Mouse (Mus musculus) kidney, adult 10 weeks (tissue): ENCODE results near the gene Btn2a2. TPM values are rescaled to one million over a fixed set of nuclear protein-coding genes. Genes with fewer than 3 reads are reported as not detected.

Experiments
- polyA plus RNA-seq: library from polyadenylated mRNA; stranded (reverse); fragments of 350-450 nt; fragmentation: Illumina TruSeq; extraction: RNeasy Lipid Tissue Mini Kit (QIAGEN cat#74804); gene quantifications from one replicate; pipeline ENCODE4 v1.2.3, GENCODE M21; 2014; ENCODE audit warnings: low read depth, low replicate concordance

Btn2a2 gene
- not detected for polyA plus RNA-seq

DNA sequence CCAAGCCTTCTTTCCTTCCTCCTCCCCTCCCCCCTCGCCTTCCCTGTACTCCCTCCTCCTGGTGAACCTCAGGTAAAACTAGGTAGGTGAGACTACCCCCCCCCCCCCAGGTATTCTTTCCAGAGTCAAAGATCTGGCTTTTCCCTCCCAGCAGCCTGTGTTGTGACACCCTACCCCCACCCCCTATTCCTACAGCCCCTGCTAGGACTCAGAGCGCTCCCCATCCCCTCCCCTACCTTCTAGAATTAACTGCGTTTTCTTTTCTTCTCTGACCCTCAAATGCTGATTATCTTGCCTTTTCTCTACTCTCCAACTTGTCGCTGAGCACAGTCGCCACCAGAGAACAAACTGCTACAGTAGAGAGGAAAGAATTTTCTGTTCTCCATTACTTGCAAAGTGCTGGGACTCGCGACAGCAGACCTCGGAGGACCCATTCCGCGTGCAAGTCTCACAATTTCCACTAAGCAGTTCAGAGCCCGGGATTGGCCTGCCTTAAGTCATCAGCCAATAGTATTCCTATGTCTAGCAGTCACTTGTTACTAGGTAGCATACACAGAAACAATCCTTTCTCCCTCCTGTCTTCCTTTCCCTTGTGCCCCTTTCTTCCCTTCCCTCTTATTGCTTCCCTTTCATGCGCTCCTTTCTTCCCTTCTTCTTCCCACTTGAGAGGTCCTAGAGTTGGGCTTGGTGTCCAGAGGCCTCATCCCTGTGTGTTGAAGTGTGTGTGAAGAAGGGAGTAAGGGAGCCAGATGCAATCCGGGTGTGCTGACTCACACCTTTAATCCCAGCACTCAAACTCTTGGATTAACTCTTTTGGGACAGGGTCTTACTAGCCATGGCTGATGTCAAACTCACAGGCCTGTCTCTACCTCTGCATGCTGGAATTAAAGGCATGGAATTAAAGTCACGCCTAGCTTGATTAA lies at the start of gene Btn2a2:
TSS of gene Btn2a2 (minus strand) at position 458 of the 923 bp plus-strand sequence.

DNA sequence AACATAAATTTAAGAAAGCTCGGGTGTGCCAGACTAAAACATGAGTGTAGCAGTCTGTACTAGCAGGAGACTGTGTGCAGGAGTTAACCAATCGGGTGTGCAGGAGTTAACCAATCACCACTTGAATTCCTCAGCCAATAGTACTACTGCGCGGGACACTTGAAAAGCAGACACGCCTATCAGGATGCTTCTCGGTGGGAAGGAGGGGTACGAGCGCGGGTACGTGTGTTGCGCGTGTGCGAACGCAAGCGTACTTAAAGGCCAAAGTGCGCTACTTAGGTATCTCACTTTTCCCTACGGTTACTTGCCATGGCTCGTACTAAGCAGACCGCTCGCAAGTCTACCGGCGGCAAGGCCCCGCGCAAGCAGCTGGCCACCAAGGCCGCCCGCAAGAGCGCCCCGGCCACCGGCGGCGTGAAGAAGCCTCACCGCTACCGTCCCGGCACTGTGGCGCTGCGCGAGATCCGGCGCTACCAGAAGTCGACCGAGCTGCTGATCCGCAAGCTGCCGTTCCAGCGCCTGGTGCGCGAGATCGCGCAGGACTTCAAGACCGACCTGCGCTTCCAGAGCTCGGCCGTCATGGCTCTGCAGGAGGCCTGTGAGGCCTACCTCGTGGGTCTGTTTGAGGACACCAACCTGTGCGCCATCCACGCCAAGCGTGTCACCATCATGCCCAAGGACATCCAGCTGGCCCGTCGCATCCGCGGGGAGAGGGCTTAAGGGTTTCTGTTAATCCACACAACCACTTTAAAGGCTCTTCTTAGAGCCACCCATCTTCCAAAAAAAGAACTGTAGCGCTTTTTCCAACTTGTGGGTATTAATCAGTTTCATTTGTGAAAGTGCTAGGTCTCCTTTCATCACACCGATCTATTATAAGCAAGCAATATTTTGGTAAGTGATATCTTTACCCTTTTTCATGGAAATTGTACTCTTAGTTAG lies 46.7 kb upstream of the Btn2a2 start, which contains the start of gene Hist1h3g:
TSS of gene Hist1h3g (plus strand) at position 286 of the 939 bp plus-strand sequence.

DNA sequence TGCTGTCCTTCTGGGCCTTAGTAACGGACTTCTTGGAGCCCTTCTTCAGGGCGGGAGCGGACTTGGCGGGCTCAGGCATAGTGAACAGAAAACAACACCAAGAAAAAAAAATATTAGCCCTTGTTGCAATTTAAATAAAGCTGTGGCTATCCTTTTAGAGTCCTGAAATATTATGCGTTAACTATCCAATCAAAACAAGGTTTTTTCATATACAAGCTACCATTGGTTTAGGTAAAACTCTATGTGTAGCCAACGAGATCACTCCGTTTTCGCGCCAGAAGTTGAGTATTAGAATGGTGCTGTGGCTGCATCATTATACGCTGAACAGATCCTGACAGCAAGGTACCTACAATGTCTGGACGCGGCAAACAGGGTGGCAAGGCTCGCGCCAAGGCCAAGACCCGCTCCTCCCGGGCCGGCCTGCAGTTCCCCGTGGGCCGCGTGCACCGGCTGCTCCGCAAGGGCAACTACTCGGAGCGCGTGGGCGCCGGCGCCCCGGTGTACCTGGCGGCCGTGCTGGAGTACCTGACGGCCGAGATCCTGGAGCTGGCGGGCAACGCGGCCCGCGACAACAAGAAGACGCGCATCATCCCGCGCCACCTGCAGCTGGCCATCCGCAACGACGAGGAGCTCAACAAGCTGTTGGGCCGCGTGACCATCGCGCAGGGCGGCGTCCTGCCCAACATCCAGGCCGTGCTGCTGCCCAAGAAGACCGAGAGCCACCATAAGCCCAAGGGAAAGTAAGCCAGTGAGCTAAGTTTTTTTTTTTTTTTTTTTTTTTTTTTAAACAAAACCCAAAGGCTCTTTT lies 45.1 kb upstream of the Btn2a2 start, which contains the start of gene Hist1h2af:
TSS of gene Hist1h2af (plus strand) at position 347 of the 808 bp plus-strand sequence.

DNA sequence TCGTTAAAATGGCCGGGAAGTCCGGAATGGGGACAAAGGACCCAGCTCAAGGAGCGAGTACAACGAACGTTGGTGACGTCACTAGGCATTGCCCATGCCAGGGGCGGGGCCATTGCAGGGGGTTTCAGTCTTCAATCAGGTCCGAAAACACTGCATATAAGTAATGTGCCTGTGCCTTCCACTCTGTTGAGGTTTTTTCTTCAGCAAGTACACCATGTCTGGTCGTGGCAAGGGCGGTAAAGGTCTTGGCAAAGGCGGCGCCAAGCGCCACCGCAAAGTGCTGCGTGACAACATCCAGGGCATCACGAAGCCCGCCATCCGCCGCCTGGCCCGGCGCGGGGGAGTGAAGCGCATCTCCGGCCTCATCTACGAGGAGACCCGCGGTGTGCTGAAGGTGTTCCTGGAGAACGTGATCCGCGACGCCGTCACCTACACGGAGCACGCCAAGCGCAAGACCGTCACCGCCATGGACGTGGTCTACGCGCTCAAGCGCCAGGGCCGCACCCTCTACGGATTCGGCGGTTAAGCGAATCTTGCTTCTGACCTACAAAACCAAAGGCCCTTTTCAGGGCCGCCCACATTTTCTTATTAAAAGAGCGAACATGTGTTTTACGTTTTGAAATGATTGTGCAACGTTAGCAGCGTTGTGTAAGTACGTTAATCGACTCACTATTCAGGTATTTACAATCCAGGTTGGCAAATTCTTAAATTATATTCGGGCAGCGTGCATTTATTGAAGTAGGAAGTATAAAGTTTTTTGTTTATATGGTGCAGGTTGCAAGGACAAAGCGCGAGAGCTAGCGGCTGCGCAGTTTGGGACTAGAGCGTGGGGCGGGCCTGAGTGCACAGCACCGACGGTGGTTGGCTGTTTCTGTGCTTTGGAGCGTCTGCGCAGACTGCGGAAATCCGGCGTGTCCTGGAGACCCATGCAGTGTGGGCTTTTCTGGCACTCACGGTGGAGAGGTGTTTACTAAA lies 42.5 kb upstream of the Btn2a2 start, which contains the start of gene Hist1h4h:
TSS of gene Hist1h4h (plus strand) at position 150 of the 975 bp plus-strand sequence.

DNA sequence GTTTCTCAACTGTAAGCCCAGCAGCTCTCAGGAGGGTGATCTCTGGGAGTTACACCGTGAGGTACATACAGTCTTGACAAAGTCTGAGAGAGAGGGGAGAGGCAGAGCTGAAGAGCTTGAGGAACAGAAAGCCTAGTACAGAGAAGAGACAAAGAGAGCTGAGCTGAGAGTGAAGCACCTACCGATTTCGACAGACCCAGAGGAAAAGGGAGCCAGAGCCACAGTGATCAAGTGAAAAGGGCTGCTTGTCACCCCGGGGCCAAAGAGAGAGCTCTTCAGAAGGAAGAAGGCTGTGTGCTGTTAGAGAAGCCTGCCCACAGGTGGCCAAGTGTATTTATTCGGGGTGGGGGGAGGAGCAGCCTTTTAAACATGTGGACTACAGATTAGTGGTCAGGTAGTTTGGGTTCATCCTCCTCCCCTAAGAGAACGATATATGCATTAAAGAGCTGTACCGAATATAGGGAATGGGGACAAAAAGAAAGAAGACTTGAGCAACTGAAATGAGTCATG lies 23.0 kb downstream of the Btn2a2 start, which contains the start of gene Btn1a1:
TSS of gene Btn1a1 (minus strand) at position 302 of the 510 bp plus-strand sequence.

Other genes starting within 250 kb of the Btn2a2 start
- gene Vmn1r223, start 241.7 kb downstream of the Btn2a2 start, polyA plus RNA-seq = not detected
- 57.7 TPM for gene Zfp322a, start 119.6 kb downstream of the Btn2a2 start, polyA plus RNA-seq
- 2.4 TPM for gene Abt1, start 65.0 kb downstream of the Btn2a2 start, polyA plus RNA-seq
- not detected for gene Btn1a1, start 23.0 kb downstream of the Btn2a2 start, polyA plus RNA-seq
- gene Hist1h4h, start 42.2 kb upstream of the Btn2a2 start, polyA plus RNA-seq = not detected
- not detected for gene Hist1h2af, start 45.0 kb upstream of the Btn2a2 start, polyA plus RNA-seq
- not detected for gene Hist1h3g, start 46.6 kb upstream of the Btn2a2 start, polyA plus RNA-seq
- 1.2 TPM for gene Hist1h2bh, start 54.5 kb upstream of the Btn2a2 start, polyA plus RNA-seq
- gene Hist1h3f, start 55.2 kb upstream of the Btn2a2 start, polyA plus RNA-seq = not detected
- not detected for gene Hist1h4f, start 62.8 kb upstream of the Btn2a2 start, polyA plus RNA-seq
- 3.8 TPM for gene Hist1h1d, start 64.4 kb upstream of the Btn2a2 start, polyA plus RNA-seq
- gene Hist1h3e, start 73.5 kb upstream of the Btn2a2 start, polyA plus RNA-seq = not detected
- not detected for gene Hist1h2ae, start 82.4 kb upstream of the Btn2a2 start, polyA plus RNA-seq
- gene Hist1h2bg, start 82.5 kb upstream of the Btn2a2 start, polyA plus RNA-seq = not detected
- not detected for gene Hist1h2bf, start 85.3 kb upstream of the Btn2a2 start, polyA plus RNA-seq
- gene Hist1h2ad, start 85.5 kb upstream of the Btn2a2 start, polyA plus RNA-seq = not detected
- gene Hist1h3d, start 86.9 kb upstream of the Btn2a2 start, polyA plus RNA-seq = 0.49 TPM
- gene Hist1h4d, start 92.7 kb upstream of the Btn2a2 start, polyA plus RNA-seq = 0.40 TPM
- gene Hist1h2be, start 132.3 kb upstream of the Btn2a2 start, polyA plus RNA-seq = 17.8 TPM
- gene Hist1h1e, start 133.7 kb upstream of the Btn2a2 start, polyA plus RNA-seq = 7.7 TPM
- 3.4 TPM for gene Hist1h2ac, start 195.1 kb upstream of the Btn2a2 start, polyA plus RNA-seq
- gene Hist1h2bc, start 195.3 kb upstream of the Btn2a2 start, polyA plus RNA-seq = 366 TPM
- gene Hist1h1t, start 207.0 kb upstream of the Btn2a2 start, polyA plus RNA-seq = not detected
- 6.6 TPM for gene Hist1h4c, start 209.6 kb upstream of the Btn2a2 start, polyA plus RNA-seq
- gene Hfe, start 222.0 kb upstream of the Btn2a2 start, polyA plus RNA-seq = 29.7 TPM
- 67.6 TPM for gene Hist1h1c, start 250.0 kb upstream of the Btn2a2 start, polyA plus RNA-seq